Mouse (Mus musculus): ENCODE measurements around the gene Lcn10.

DNA sequence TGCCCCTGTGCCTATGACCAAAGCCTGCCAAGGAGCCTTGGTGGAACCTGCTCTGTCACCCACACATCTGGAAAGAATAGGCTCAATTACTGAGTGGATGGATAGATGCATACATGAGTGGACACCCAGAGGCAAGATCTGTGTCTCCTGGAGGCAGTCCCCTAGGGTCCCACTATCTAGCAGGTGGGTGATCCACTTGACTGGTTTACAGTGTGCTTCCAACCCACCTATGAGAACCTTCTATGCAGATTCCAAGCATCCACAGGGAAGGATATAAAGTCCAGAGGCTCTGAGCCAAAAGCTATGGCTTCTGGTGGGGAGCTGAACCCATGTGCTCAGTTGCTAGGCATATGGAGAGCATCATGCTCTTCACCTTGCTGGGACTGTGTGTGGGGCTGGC, 24.9 kb upstream of the Lcn10 start, which contains the start of gene Lcn5:
- TF ChIP-seq CTCF (IDR thresholded peaks at IDR 0.05; ENCODE audit: borderline replicate concordance, insufficient read depth, low read length) = no peak
- no peak for TF ChIP-seq POLR2A (IDR thresholded peaks at IDR 0.05; ENCODE audit: low read depth, low read length)
